Mouse (Mus musculus): Measurements from ENCODE around the gene Wnt6. TPM values are rescaled to one million over a fixed set of nuclear protein-coding genes. Genes with fewer than 3 reads are reported as not detected.

The Wnt6 gene
- total RNA-seq (2015; ENCODE audit: low replicate concordance) (not detected in 2 replicates), total RNA-seq (2017; ENCODE audit: low replicate concordance) (not detected in 2 replicates)

- ATAC-seq (replicated peaks; ENCODE audit: low FRiP score, poor library complexity, severe bottlenecking): no peak
Measured at GRCm38 (mm10) chr1:74771845-74771930, at the start of gene Wnt6. Gene Wnt6 (plus strand): TSS chr1:74771892.

- no peak for ATAC-seq (replicated peaks; ENCODE audit: low FRiP score, poor library complexity, severe bottlenecking)
Measured at GRCm38 (mm10) chr1:74723748-74724147, 47.9 kb upstream of the Wnt6 start.

DNA sequence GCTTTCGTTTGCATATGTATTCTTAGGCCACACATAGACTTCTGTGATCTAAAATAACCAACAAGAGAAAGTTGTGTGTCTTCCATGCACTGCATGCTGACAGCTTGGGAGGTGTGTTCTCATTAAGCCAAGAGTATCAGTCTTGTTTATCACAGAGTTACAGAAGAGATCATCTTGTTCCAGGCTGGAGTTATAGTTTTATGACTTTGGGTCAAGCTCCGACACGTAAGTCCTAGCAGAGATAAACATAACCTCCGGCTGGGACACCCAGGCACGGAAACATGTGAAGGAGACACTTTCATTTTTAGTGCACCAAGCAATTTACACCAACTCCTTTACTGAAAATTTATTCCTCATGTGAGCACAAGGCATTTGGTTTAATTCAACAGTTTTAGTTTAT is 45.6 kb upstream of the Wnt6 start:
- no peak for ATAC-seq (replicated peaks; ENCODE audit: low FRiP score, poor library complexity, severe bottlenecking)

GRCm38 (mm10) chr1:74726674-74727073 is 45.0 kb upstream of the Wnt6 start:
- ATAC-seq (replicated peaks; ENCODE audit: low FRiP score, poor library complexity, severe bottlenecking): no peak

GRCm38 (mm10) chr1:74728446-74728845 is 43.2 kb upstream of the Wnt6 start:
- ATAC-seq (replicated peaks; ENCODE audit: low FRiP score, poor library complexity, severe bottlenecking): no peak

DNA sequence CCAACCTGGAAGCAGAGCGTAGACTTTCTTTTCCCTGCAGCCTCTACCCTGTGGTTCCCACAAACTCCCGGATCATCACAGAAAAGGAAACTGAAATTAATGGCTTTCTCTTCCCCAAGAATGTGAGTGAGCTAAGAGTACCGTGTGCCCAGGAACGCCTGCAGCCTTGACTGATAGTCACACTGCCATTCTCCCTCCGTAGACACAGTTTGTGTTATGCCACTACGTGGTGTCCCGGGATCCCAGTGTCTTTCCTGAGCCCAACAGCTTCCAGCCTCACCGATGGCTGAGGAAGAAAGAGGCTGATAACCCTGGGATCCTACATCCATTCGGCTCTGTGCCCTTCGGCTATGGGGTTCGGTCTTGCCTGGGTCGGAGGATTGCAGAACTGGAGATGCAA is 34.7 kb upstream of the Wnt6 start:
- no peak for ATAC-seq (replicated peaks; ENCODE audit: low FRiP score, poor library complexity, severe bottlenecking)

DNA sequence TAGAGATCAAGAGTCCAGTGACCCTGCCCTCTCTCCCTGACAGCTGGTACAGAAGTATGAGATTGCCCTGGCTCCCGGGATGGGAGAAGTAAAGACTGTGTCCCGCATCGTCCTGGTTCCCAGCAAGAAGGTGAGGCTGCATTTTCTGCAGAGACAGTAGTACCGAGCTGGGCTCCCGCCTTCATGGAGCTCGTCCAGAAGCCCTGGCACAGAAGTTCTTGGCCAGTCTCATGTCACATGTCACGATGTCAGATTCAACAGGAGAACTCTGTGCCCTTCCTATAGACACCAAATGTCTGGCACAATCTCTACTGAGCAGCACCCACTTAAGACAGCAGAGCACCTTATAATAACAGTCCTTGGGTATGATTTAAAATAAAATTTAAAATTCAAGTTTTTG is 34.2 kb upstream of the Wnt6 start:
- ATAC-seq (replicated peaks; ENCODE audit: low FRiP score, poor library complexity, severe bottlenecking): no peak

DNA sequence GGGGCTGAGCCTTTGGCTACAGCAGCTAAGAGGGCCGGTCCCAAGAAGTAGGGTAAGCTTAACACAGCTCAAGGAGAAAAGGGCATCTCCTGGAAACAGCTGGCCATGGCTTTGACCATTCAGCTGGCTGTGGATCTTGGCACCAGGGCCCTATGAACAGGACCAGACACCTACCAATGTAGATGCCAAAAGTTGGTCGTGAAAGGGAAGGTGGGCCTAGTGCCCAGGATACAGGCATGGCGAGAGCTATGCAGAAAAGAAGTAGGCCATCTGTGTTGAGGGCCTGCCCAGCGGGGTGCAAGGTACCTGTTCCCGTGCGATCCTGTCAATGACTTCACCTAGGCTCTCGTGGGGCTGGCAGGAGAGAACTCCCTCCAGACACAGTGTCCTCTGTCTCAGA is 30.8 kb upstream of the Wnt6 start:
- ATAC-seq (replicated peaks; ENCODE audit: low FRiP score, poor library complexity, severe bottlenecking): no peak

DNA sequence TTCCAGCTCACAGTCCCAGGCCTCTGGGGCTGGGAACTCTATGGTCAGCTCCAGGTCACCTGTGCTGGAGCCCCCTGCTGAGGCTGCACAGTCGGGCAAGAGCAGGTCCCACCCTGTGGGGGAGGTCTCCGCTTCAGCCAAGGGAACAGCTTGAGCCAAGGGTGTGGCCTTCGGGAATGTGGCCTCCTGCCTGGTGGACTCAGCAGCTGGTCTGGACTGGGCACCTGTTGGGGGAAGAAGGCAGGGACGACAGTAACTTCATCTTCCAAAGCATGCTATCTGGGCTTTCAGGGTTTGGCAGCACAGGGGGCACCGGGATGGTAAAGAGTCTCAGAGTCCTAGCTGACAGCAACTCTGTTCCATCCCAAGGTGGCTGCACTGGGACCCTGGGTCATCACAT is 24.4 kb upstream of the Wnt6 start:
- ATAC-seq (replicated peaks; ENCODE audit: low FRiP score, poor library complexity, severe bottlenecking): no peak

DNA sequence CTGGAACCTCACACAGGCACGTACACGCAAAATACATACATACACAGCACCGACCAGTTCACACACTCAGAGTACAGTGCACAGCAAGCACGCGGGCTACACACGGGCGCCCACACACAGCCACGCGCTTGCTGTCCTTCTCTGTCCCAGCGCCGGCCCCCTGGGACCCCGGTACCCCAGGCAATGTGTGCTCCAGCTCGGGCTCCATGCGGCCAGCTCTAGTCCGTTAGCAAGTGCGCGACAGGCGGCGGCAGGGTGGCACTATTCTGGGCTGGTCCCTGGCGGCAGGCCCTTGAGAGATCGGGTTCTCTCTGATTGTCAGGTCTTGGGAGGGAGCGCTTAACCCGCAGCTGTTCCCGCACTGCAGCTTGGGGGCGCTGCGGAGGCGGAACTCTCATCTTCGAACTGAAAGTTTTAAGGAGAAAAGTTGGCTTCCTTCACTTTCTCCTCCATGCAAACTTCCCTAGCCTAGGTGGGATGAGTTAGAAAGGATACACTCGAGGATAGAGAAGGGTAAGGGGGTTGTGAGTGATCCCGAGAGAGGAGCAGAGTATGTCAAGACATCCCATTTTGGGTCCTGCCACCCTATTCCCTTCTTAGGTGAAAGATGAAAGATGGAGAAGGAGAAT is 22.9 kb upstream of the Wnt6 start, which contains the start of gene Prkag3:
Gene Prkag3 (minus strand): TSS at position 579 of the 629 bp plus-strand sequence.
- ATAC-seq (replicated peaks; ENCODE audit: low FRiP score, poor library complexity, severe bottlenecking): no peak

- ATAC-seq (replicated peaks; ENCODE audit: low FRiP score, poor library complexity, severe bottlenecking): no peak
Measured at GRCm38 (mm10) chr1:74749301-74749700, 22.4 kb upstream of the Wnt6 start.

DNA sequence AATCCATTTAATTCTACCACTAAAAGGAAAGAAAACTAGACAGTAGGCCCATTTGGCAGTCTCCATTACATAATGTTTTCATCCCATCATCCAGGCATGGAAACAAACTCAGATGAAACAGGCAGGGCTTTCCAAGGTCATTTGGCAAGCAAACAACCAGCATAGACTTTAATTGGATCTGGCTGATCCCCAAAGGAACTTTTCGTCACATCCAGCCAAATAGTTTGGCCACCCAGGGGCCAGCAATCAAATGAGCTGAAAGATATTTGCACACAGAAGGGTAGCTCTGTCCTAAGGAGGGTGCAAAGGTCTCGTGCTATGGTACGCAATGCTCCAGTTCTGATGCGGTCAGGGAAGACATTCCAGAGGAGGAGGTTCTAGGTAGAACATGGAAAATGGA is 21.0 kb upstream of the Wnt6 start:
- ATAC-seq (replicated peaks; ENCODE audit: low FRiP score, poor library complexity, severe bottlenecking): no peak

- ATAC-seq (replicated peaks; ENCODE audit: low FRiP score, poor library complexity, severe bottlenecking): no peak
Measured at GRCm38 (mm10) chr1:74752150-74752549, 19.5 kb upstream of the Wnt6 start.

GRCm38 (mm10) chr1:74752833-74753232 is 18.9 kb upstream of the Wnt6 start:
- ATAC-seq (replicated peaks; ENCODE audit: low FRiP score, poor library complexity, severe bottlenecking): no peak

DNA sequence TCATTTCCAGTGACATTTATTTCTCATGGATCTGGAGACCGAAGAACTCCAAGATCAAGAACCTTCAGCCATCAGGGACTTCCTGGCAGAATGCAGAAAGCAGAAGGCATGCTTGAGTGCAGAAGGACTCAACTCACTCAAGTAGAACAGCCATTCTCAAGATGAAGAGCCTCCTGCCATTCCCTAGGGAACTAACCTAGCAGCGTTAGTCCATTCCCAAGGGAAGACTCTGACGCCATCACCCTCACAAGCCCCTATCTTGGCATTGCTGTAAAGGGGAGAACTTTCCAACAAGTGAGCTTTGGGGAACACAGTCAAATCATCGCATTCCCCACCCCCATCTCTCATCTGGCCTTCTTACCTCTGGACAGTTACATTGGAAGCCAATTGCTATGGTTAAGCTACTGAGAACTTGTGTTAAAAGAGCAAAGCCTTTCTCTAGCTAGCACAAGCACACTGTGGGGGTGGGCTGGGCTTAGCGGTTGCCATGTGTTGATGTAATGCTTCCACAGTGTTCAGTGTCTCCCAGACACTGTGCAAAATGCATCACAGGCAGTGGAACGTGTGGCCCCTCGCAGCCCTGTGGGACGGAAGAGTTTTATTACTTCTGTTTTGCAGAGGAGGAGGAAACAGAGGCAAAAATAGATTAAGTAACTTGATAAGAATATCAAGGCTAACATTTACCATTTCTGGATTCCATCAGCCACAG is 18.3 kb upstream of the Wnt6 start:
- ATAC-seq (replicated peaks; ENCODE audit: low FRiP score, poor library complexity, severe bottlenecking): no peak

- ATAC-seq (replicated peaks; ENCODE audit: low FRiP score, poor library complexity, severe bottlenecking): no peak
Measured at GRCm38 (mm10) chr1:74754175-74754785, 17.4 kb upstream of the Wnt6 start.

- no peak for ATAC-seq (replicated peaks; ENCODE audit: low FRiP score, poor library complexity, severe bottlenecking)
Measured at GRCm38 (mm10) chr1:74759773-74760172, 11.9 kb upstream of the Wnt6 start.

GRCm38 (mm10) chr1:74763081-74763480 is 8.6 kb upstream of the Wnt6 start:
- no peak for ATAC-seq (replicated peaks; ENCODE audit: low FRiP score, poor library complexity, severe bottlenecking)

DNA sequence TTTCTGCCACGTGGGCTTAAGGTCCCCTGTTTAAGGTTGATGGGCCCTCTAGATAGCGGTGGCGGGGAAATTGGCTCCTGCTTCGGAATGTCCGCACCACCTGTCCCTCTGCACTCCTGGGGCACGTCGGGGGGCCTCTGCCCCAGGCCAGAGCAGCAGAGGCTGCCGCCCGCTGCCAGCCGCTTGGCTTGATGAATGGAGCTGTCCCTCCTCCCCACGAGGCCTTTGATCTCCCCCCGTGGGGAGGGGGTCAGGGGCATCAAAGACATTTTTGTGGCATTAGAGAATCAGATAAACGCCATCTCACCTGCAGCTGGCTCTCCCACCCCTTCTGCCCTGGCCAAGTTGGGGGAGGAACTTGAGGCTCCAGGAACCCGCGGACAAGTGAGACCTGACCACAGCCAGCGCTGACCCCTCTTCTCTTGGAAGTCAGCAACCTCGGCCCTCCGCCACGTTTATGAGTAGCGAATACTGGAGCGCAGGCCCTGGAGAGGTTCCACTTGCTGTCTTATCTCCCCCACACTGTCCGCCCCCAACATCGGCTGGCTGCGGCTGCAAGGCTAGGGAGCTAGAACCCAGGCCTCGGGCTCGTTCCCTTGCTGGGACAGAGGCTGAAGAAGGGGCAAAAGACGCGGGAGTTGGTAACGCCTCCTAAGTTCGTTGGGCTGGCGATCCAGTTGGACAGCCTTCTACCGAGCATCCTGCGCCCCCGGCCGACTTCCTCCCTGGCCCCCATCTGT is 795 bp upstream of the Wnt6 start:
- ATAC-seq (replicated peaks; ENCODE audit: low FRiP score, poor library complexity, severe bottlenecking): no peak

DNA sequence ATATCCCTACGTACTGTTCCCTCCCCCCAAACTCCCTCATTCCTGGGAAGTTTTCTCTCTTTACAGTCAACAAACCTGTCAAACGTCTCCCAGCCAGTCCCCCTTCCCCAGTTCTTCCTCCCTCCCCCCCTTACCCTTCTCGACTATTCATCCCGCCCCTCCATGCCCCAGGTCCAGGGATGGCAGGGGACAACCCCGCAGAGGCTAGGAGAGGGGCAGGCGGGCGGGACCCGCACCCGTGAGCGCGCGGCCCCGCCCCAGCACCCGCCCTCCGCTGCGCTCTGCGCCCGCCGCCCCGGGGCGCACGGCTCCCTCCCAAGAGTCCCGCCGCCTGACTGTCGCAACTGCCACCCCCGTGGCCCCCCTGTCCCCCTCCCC is 236 bp upstream of the Wnt6 start:
- no peak for ATAC-seq (replicated peaks; ENCODE audit: low FRiP score, poor library complexity, severe bottlenecking)
